Mouse (Mus musculus) c-Kit-negative CD71-positive TER-119-positive erythroid progenitor cells, embryonic 14.5 days (primary cell): Measurements from ENCODE around the gene Olfr66.

Source experiments
- DNase-seq: peaks from one replicate; pipeline ENCODE4 v3.0.0-alpha.2; 2013; ENCODE audit warnings: low read depth, low spot score

The Olfr66 gene

GRCm38 (mm10) chr7:103886152-103886551 is at the start of gene Olfr66:
TSS of gene Olfr66 (minus strand) at chr7:103886252.
- DNase-seq, result no peak

- DNase-seq, result no peak
Observed at GRCm38 (mm10) chr7:103934264-103934663, 48.2 kb upstream of the Olfr66 start, which contains the start of gene Olfr632. TSS of gene Olfr632 (plus strand) at chr7:103934347.

- DNase-seq, result no peak
Observed at GRCm38 (mm10) chr7:103928525-103928924, 42.5 kb upstream of the Olfr66 start, which contains the start of gene Olfr631. TSS of gene Olfr631 (plus strand) at chr7:103928825.

- peak; percentile 46 for DNase-seq
Observed at GRCm38 (mm10) chr7:103915338-103915737, 29.3 kb upstream of the Olfr66 start.

- DNase-seq, result peak; percentile 82
Observed at GRCm38 (mm10) chr7:103912969-103913511, 27.0 kb upstream of the Olfr66 start.

- DNase-seq, result peak; percentile 73
Observed at GRCm38 (mm10) chr7:103910047-103910446, 24.0 kb upstream of the Olfr66 start.

GRCm38 (mm10) chr7:103903187-103903586 is 17.1 kb upstream of the Olfr66 start, which contains the start of gene Olfr65:
TSS of gene Olfr65 (plus strand) at chr7:103903487.
- no peak for DNase-seq

- DNase-seq, result no peak
Observed at GRCm38 (mm10) chr7:103894385-103894784, 8.3 kb upstream of the Olfr66 start, which contains the start of gene Olfr64. TSS of gene Olfr64 (minus strand) at chr7:103894485.

GRCm38 (mm10) chr7:103877093-103877492 is 9.0 kb downstream of the Olfr66 start:
- peak; percentile 79 for DNase-seq

- peak; percentile 48 for DNase-seq
Observed at GRCm38 (mm10) chr7:103874451-103874850, 11.6 kb downstream of the Olfr66 start.

GRCm38 (mm10) chr7:103873064-103873463 is 13.0 kb downstream of the Olfr66 start:
- DNase-seq, result peak; percentile 77

GRCm38 (mm10) chr7:103870667-103871066 is 15.4 kb downstream of the Olfr66 start:
- peak; percentile 90 for DNase-seq

GRCm38 (mm10) chr7:103865716-103866115 is 20.3 kb downstream of the Olfr66 start:
- DNase-seq, result peak; percentile 86

GRCm38 (mm10) chr7:103861531-103861930 is 24.5 kb downstream of the Olfr66 start:
- peak; percentile 51 for DNase-seq

GRCm38 (mm10) chr7:103860855-103861254 is 25.2 kb downstream of the Olfr66 start:
- DNase-seq, result peak; percentile 100

- DNase-seq, result peak; percentile 88
Observed at GRCm38 (mm10) chr7:103859076-103859475, 27.0 kb downstream of the Olfr66 start.

- no peak for DNase-seq
Observed at GRCm38 (mm10) chr7:103854669-103855068, 31.4 kb downstream of the Olfr66 start.

GRCm38 (mm10) chr7:103853090-103853489 is 33.0 kb downstream of the Olfr66 start, which contains the start of gene Hbb-y:
TSS of gene Hbb-y (minus strand) at chr7:103853216.
- DNase-seq, result no peak

GRCm38 (mm10) chr7:103844525-103845325 is 41.3 kb downstream of the Olfr66 start:
- no peak for DNase-seq

- no peak for DNase-seq
Observed at GRCm38 (mm10) chr7:103843034-103843433, 43.0 kb downstream of the Olfr66 start, which contains the start of gene Hbb-bh1. TSS of gene Hbb-bh1 (minus strand) at chr7:103843164.

- no peak for DNase-seq
Observed at GRCm38 (mm10) chr7:103840268-103840667, 45.8 kb downstream of the Olfr66 start, which contains the start of gene Hbb-bh2. TSS of gene Hbb-bh2 (minus strand) at chr7:103840520.
